Mouse (Mus musculus): ENCODE data around the gene Slc28a1. TPM values are rescaled to one million over a fixed set of nuclear protein-coding genes. Genes with fewer than 3 reads are reported as not detected.
A peak's percentile ranks its signal among the peaks of the same experiment; 100 is the strongest.
"Not testable (repeated sequence)": the region's sequence is repeated elsewhere in the genome, so short reads cannot be mapped to it uniquely, and the experiment has no call there.

Slc28a1 gene
- polyA plus RNA-seq, 1 experiment from 2014 or later: not detected

- H3K4me2 ChIP-seq: no peak overlapping the region
- ATAC-seq (ENCODE audit: low FRiP score, low read depth): no peak
- no peak overlapping the region for H3K9ac ChIP-seq
- H3K27me3 ChIP-seq: no peaks in the 10 kb centered on the region
- H3K36me3 ChIP-seq: no peaks in the 10 kb centered on the region
- peaks cover 6% of the 10 kb centered on the region; the same call in 1 of the 2 replicates for H3K4me1 ChIP-seq (replicated peaks)
- H3K4me3 ChIP-seq: no peak overlapping the region
- WGBS: 76% methylated on average over 5 of the region's 5 CpGs
- H3K9me3 ChIP-seq: no peaks in the 10 kb centered on the region
- H3K27ac ChIP-seq (replicated peaks): no peak overlapping the region
These were observed 84.5 kb downstream of the Slc28a1 start for GRCm38 (mm10) chr7:81199109-81199508.

GRCm38 (mm10) chr7:81199757-81200156 lies 85.2 kb downstream of the Slc28a1 start:
- no peaks in the 10 kb centered on the region for H3K36me3 ChIP-seq
- ATAC-seq (ENCODE audit: low FRiP score, low read depth): no peak
- H3K27ac ChIP-seq (replicated peaks): no peak overlapping the region
- no peak overlapping the region for H3K4me3 ChIP-seq
- H3K4me2 ChIP-seq: no peak overlapping the region
- H3K4me1 ChIP-seq (replicated peaks): peaks cover 6% of the 10 kb centered on the region; the same call in 1 of the 2 replicates
- no peaks in the 10 kb centered on the region for H3K9me3 ChIP-seq
- WGBS: 55% methylated on average over 4 of the region's 4 CpGs
- H3K27me3 ChIP-seq: no peaks in the 10 kb centered on the region
- H3K9ac ChIP-seq: no peak overlapping the region

DNA sequence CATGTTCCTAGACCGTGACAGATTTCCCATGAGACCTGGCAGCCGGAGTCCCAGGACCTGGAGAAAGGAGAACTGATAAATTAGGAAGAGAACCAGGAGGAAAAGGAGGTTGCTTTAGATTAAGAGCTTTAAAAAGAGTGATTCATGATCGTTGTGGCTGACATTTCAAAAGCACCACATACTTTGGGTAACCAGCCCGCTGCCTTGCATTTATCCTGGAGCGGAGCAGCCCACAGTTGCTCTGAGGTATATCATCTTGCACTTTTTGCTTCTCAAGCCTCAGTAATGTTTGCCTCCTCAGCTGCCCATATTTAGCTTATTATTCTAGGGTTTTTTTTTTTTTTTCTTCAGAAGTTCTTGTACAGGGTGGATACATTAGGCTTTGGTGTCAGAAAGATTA lies 87.8 kb downstream of the Slc28a1 start:
- no peaks in the 10 kb centered on the region for H3K9me3 ChIP-seq
- no peak overlapping the region for H3K9ac ChIP-seq
- H3K27ac ChIP-seq (replicated peaks): no peak overlapping the region
- H3K4me1 ChIP-seq (replicated peaks): peaks cover 6% of the 10 kb centered on the region; the same call in 1 of the 2 replicates
- no peak for ATAC-seq (ENCODE audit: low FRiP score, low read depth)
- H3K4me3 ChIP-seq: no peak overlapping the region
- H3K4me2 ChIP-seq: no peak overlapping the region
- no peaks in the 10 kb centered on the region for H3K27me3 ChIP-seq
- WGBS: 59% methylated on average over 5 of the region's 5 CpGs
- no peaks in the 10 kb centered on the region for H3K36me3 ChIP-seq

DNA sequence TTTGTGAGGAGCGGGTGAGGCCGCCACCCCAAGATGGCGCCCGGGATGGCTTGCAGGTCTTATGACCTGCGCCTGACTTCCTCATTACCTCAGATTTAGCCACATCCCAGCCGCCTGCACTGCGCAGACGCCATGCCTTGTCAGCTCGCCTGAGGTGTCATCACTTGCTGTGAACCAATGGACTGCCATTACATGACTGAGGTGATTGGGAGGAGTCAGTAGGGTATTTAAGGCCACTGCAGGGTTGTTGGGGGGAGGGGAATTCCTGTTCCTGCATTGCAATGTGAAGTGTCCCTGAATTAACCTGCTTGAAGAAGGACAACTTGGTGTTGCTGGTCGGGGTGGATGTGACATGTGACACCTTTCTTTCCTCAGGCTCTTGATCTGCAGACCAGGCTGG lies 89.0 kb downstream of the Slc28a1 start:
- not testable (repeated sequence) for H3K9ac ChIP-seq; H3K36me3 ChIP-seq; H3K4me3 ChIP-seq; H3K4me2 ChIP-seq; H3K4me1 ChIP-seq (replicated peaks); ATAC-seq (ENCODE audit: low FRiP score, low read depth); H3K9me3 ChIP-seq; H3K27me3 ChIP-seq; H3K27ac ChIP-seq (replicated peaks)
- WGBS: 92% methylated on average over 10 of the region's 10 CpGs

- Histone ChIP-seq H3K4me3 (no peak overlapping the region), H3K4me1 (replicated peaks) (peaks cover 22% of the 10 kb centered on the region), H3K27ac (replicated peaks) (no peak overlapping the region), H3K9ac (no peak overlapping the region), H3K4me2 (no peak overlapping the region), H3K36me3 (no peaks in the 10 kb centered on the region), H3K27me3 (peaks cover 34% of the 10 kb centered on the region), H3K9me3 (no peaks in the 10 kb centered on the region)
- 32% methylated on average over 6 of the region's 6 CpGs for WGBS
- no peak for ATAC-seq (ENCODE audit: low FRiP score, low read depth)
These were observed 94.3 kb downstream of the Slc28a1 start for GRCm38 (mm10) chr7:81208944-81209343.

DNA sequence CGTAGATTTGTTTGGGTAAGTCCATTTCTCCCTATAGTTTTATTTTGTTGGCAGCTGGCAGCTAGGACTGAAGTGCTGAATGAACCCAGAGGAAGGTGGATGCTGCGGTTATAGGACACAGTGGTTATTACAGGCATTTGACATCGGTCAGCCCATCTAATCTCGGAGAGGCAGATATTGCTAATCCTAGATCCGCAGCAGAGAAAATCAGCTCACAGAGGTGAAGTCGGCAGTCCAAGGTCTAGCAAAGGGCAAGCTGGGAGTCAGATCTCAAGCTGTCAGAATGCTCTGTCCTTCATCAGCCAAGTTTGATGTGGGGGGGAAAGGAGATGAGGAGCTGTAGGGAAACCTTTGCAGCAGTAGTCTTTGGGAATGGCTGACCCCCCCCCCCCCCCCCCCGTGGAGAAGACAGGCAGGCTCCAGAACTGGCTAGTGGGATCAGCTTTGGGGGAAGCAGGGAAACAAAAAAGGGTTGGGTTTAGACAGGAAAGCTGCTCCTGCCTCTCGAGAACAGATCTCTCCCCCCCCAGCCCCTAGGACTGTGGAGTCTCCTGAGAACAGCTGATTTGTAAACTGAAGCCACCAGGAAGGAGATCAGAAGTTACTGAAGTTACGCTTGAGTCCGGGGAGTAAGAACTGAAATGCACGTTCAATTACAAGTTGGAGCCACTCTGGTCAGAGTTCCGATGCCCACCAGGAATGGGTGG lies 95.5 kb downstream of the Slc28a1 start:
- Histone ChIP-seq H3K27me3 (peaks cover 44% of the 10 kb centered on the region), H3K27ac (replicated peaks) (no peak overlapping the region), H3K9me3 (no peaks in the 10 kb centered on the region), H3K36me3 (no peaks in the 10 kb centered on the region), H3K4me2 (no peak overlapping the region), H3K4me1 (replicated peaks) (peaks cover 25% of the 10 kb centered on the region), H3K4me3 (no peak overlapping the region), H3K9ac (no peak overlapping the region)
- ATAC-seq (ENCODE audit: low FRiP score, low read depth): no peak
- WGBS: 56% methylated on average over 12 of the region's 12 CpGs

DNA sequence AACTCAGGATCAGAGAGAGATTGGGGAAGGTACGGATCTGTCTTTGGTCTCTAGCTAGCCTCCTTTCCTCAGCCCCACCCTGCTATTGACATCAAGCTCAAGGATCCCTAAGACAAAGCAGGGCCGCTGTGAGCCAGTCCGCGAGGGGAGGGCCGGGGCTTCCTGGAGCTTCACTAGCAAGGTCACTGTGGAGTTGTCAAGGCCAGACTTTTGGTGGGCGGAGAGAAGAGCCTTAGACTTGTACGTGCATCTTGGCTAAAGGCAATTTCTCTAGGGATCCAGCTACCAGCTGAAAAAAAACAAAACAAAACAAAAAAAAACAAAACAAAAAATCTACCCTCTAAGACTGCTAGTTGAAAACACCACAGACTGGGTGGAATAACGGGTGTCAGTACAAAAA lies 97.2 kb downstream of the Slc28a1 start:
- Histone ChIP-seq H3K9me3 (no peaks in the 10 kb centered on the region), H3K4me3 (no peak overlapping the region), H3K27ac (replicated peaks) (no peak overlapping the region), H3K9ac (no peak overlapping the region), H3K36me3 (no peaks in the 10 kb centered on the region), H3K4me1 (replicated peaks) (peaks cover 25% of the 10 kb centered on the region), H3K27me3 (peaks cover 59% of the 10 kb centered on the region), H3K4me2 (peak overlapping the region; percentile 61)
- WGBS: 1% methylated on average over 8 of the region's 8 CpGs
- ATAC-seq (ENCODE audit: low FRiP score, low read depth): no peak

DNA sequence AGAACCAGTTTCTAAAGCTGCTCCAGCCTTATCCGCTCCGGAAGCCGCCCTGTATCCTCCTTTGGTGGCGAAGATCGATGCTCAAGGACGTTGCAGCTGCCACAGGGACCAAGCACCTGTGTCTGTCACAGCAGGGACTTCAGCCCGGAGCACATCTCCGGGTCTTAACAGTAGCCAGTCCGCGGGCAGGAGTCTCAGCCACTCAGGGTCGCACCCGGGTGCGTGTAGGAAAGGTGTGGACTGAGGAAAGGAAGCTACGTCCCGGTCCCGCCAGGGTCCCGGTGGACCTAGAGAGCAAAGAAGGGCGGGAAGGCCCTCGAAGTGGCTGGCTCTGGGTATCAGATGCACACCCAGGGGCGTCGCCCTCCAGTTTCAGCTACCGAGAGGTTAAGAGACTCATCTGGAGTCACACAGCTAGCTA lies 97.7 kb downstream of the Slc28a1 start:
- Histone ChIP-seq H3K4me1 (replicated peaks) (peaks cover 25% of the 10 kb centered on the region), H3K4me2 (peak overlapping the region; percentile 61), H3K36me3 (no peaks in the 10 kb centered on the region), H3K4me3 (peak overlapping the region; percentile 44), H3K27me3 (peaks cover 63% of the 10 kb centered on the region), H3K9ac (0 out of 2 replicates have a peak overlapping the region, but pooled peaks have one; percentile 28), H3K27ac (replicated peaks) (0 out of 2 replicates have a peak overlapping the region, but pooled peaks have one; percentile 35), H3K9me3 (no peaks in the 10 kb centered on the region)
- peak; percentile 61 for ATAC-seq (ENCODE audit: low FRiP score, low read depth)
- WGBS: under 1% methylated on average over 22 of the region's 22 CpGs

GRCm38 (mm10) chr7:81212697-81213346 lies 98.2 kb downstream of the Slc28a1 start:
- Histone ChIP-seq H3K36me3 (no peaks in the 10 kb centered on the region), H3K4me2 (peak overlapping the region; percentile 61), H3K4me3 (peak overlapping the region; percentile 44), H3K27ac (replicated peaks) (peak overlapping the region; percentile 35; the same call in 1 of the 2 replicates), H3K9me3 (no peaks in the 10 kb centered on the region), H3K9ac (peak overlapping the region; percentile 28; the same call in 1 of the 2 replicates), H3K4me1 (replicated peaks) (peaks cover 25% of the 10 kb centered on the region), H3K27me3 (peaks cover 63% of the 10 kb centered on the region)
- whole genome bisulfite sequencing: under 1% methylated on average over 57 of the region's 57 CpGs
- ATAC-seq (ENCODE audit: low FRiP score, low read depth): peak; percentile 85

GRCm38 (mm10) chr7:81213347-81214152 lies 99.0 kb downstream of the Slc28a1 start, which contains the start of gene Pde8a:
Pde8a (plus strand) TSS chr7:81213596.
- peak; percentile 10; the same call in 1 of the 2 replicates for ATAC-seq (ENCODE audit: low FRiP score, low read depth)
- H3K27me3 ChIP-seq: peaks cover 63% of the 10 kb centered on the region
- H3K9me3 ChIP-seq: no peaks in the 10 kb centered on the region
- H3K4me1 ChIP-seq (replicated peaks): peaks cover 25% of the 10 kb centered on the region
- H3K4me2 ChIP-seq: peak within 1 kb of the TSS; percentile 61
- peak within 1 kb of the TSS; percentile 28; the same call in 1 of the 2 replicates for H3K9ac ChIP-seq
- H3K36me3 ChIP-seq: no peaks in the 10 kb centered on the region
- WGBS: under 1% methylated on average over 85 of the region's 128 CpGs
- H3K27ac ChIP-seq (replicated peaks): peak within 1 kb of the TSS; percentile 35; the same call in 1 of the 2 replicates
- peak within 1 kb of the TSS; percentile 44 for H3K4me3 ChIP-seq

DNA sequence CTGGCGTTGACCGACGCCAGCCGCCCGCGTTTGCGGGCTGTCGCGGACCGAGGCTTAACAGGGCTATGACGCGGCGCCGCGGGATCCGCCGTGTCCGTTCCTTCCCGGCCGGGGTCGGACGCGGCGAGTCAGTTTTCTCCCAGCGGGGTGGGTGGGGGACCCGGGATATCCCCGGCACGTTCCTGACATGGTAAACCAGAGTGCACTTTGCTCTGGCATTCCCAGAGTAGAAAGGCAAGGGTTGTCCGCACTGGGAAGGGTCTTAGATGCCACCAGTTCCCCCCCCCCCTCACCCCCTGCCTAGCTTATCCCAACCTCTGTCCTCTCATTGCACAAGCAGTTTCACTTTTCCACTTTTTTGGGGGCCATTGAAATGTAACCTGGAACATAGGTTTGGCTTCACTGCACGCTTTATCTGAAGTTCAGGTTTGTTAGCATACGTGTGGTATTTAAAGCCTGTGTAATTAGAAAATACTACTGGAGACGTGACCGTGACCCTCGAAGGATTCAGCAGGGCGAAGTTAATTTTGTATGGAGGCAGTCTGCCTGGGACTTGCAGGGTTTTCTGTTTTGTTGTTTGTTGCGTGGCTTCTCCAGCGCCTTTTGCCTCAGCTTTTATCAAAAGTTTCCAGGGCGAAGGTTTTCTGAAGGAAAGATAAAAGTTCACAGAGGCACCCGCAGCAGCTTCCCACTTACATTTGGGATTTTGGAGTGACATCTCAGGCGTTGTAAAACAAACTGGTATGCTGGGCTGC lies 99.7 kb downstream of the Slc28a1 start:
- WGBS: 8% methylated on average over 24 of the region's 40 CpGs
- no peak overlapping the region for H3K27ac ChIP-seq (replicated peaks)
- H3K9me3 ChIP-seq: no peaks in the 10 kb centered on the region
- ATAC-seq (ENCODE audit: low FRiP score, low read depth): no peak
- peak overlapping the region; percentile 44 for H3K4me3 ChIP-seq
- H3K4me1 ChIP-seq (replicated peaks): peaks cover 25% of the 10 kb centered on the region
- H3K4me2 ChIP-seq: peak overlapping the region; percentile 61
- H3K36me3 ChIP-seq: no peaks in the 10 kb centered on the region
- peaks cover 63% of the 10 kb centered on the region for H3K27me3 ChIP-seq
- H3K9ac ChIP-seq: 0 out of 2 replicates have a peak overlapping the region, but pooled peaks have one; percentile 5

Data from hindbrain, embryonic 15.5 days (tissue).